Mouse (Mus musculus): Measurements from ENCODE around the gene Olfr994. TPM values are rescaled to one million over a fixed set of nuclear protein-coding genes. Genes with fewer than 3 reads are reported as not detected.

The Olfr994 gene
- polyA plus RNA-seq (2015; fragmentation: Nextera tagmentation; extraction: Ambion mirVana): not detected in 2 replicates

DNA sequence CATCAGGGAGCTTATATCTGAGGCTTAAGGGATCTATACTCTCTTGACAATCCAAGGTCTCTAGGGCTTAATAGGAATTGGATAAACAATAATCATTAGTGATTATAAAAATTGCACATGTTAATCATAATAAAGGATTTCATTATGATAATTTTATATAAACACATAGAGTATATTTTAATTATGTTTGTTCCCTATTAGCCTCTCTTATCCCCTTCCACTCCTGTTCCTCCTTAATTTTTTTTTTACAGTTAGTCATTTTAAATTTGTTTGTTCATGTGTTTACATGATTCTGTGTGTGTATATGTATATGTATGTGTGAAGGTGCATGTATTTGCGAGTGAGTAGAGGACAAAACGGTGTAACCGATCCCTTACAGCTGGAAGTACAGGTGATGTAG lies at the start of gene Olfr994:
TSS of gene Olfr994 (minus strand) at position 101 of the 400 bp plus-strand sequence.

GRCm38 (mm10) chr2:85443539-85443938 lies 7.3 kb upstream of the Olfr994 start, which contains the start of gene Olfr995:
Gene Olfr995, minus strand, starts transcription at chr2:85443639.

DNA sequence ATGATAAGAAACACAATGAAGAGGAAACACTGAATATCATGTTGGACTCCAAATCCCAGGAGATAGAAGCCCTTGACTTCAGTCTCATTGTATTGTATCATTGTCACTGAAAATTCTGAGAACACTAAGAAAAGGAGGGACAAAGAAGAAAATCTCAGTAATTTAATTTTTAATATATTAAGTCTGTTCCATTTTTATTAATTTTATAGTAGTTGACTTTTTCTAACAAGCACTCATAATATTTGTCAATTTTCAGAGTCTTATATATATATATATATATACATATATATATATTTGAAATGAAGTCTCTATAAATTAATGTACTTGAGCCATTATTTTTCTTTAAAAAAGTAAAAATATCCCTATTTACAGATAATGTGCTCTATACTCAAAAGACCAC lies 21.5 kb downstream of the Olfr994 start, which contains the start of gene Olfr993:
TSS of gene Olfr993 (minus strand) at position 101 of the 400 bp plus-strand sequence.

DNA sequence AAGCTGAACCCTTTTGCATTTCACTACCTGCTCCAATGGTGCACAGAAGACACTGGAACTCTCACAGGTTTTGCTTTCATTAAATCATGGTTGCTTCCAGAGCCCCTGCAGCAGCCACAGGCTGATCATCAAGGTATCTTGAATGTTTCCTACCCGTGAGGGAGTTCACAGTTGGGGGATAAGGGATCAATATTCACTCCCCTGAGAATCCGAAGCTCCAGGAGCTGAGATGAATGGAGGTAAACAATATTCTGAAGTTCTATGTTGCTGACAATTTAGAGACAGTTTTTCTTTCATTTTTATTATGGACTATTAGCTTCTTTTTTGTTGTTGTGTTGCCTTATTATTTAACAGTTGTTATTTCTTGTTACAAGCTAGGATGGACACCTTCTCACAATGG lies 26.9 kb downstream of the Olfr994 start, which contains the start of gene Olfr992:
TSS of gene Olfr992 (minus strand) at position 101 of the 400 bp plus-strand sequence.

Other genes starting within 250 kb of the Olfr994 start
- 0.92 and 1.1 TPM in 2 replicates for gene Lrrc55, start 239.3 kb downstream of the Olfr994 start, polyA plus RNA-seq (2015; fragmentation: Nextera tagmentation; extraction: Ambion mirVana)
- not detected in 2 replicates for gene Olfr987, start 97.1 kb downstream of the Olfr994 start, polyA plus RNA-seq (2015; fragmentation: Nextera tagmentation; extraction: Ambion mirVana)
- gene Olfr988, start 73.2 kb downstream of the Olfr994 start, polyA plus RNA-seq (2015; fragmentation: Nextera tagmentation; extraction: Ambion mirVana): not detected in 2 replicates
- not detected in 2 replicates for gene Olfr992, start 27.0 kb downstream of the Olfr994 start, polyA plus RNA-seq (2015; fragmentation: Nextera tagmentation; extraction: Ambion mirVana)
- not detected in 2 replicates for gene Olfr993, start 21.6 kb downstream of the Olfr994 start, polyA plus RNA-seq (2015; fragmentation: Nextera tagmentation; extraction: Ambion mirVana)
- gene Olfr995, start 7.2 kb upstream of the Olfr994 start, polyA plus RNA-seq (2015; fragmentation: Nextera tagmentation; extraction: Ambion mirVana): not detected in 2 replicates
- not detected in 2 replicates for gene 4833423E24Rik, start 82.6 kb upstream of the Olfr994 start, polyA plus RNA-seq (2015; fragmentation: Nextera tagmentation; extraction: Ambion mirVana)
- not detected in 2 replicates for gene Olfr996, start 142.8 kb upstream of the Olfr994 start, polyA plus RNA-seq (2015; fragmentation: Nextera tagmentation; extraction: Ambion mirVana)
- gene Olfr998, start 152.5 kb upstream of the Olfr994 start, polyA plus RNA-seq (2015; fragmentation: Nextera tagmentation; extraction: Ambion mirVana): not detected in 2 replicates
- gene Olfr1000, start 175.5 kb upstream of the Olfr994 start, polyA plus RNA-seq (2015; fragmentation: Nextera tagmentation; extraction: Ambion mirVana): not detected in 2 replicates
- not detected in 2 replicates for gene Olfr1002, start 214.3 kb upstream of the Olfr994 start, polyA plus RNA-seq (2015; fragmentation: Nextera tagmentation; extraction: Ambion mirVana)
- not detected in 2 replicates for gene Olfr154, start 228.0 kb upstream of the Olfr994 start, polyA plus RNA-seq (2015; fragmentation: Nextera tagmentation; extraction: Ambion mirVana)
- gene Olfr1006, start 242.3 kb upstream of the Olfr994 start, polyA plus RNA-seq (2015; fragmentation: Nextera tagmentation; extraction: Ambion mirVana): not detected in 2 replicates

Data from urinary bladder, postnatal 0 days (tissue).